Comparison of ENCODE assay signal across 10 mouse cellular contexts in genomic region chr7:131960551-131960950, GRCm38 (mm10). TPM values are rescaled to one million over a fixed set of nuclear protein-coding genes. Genes with fewer than 3 reads are reported as not detected.
DNase-seq lines count a peak whose midpoint lies in the region; ATAC-seq and TF ChIP-seq lines count a peak whose summit lies in the region.
"Had no signal": no experiment of that assay in that cellular context is flagged by ENCODE, and none has a peak within 500 bp of the region (broad histone marks: within the 10 kb centered on the region; RNA-seq: fewer than 3 reads in every experiment).

No protein-coding gene starts in this region.

- no peak for TF ChIP-seq CTCF in MEL (IDR thresholded peaks at IDR 0.05 in 2 of 3, conservative IDR thresholded peaks at IDR 0.05 in 1 of 3; ENCODE audit: control insufficient read depth in 1 of 3, insufficient read depth in 1 of 3, low read depth in 2 of 3, low read length in 3 of 3, poor library complexity in 1 of 3, severe bottlenecking in 1 of 3)
- TF ChIP-seq CTCF in cerebellum, adult 2 months (IDR thresholded peaks at IDR 0.05; ENCODE audit: borderline replicate concordance, insufficient read depth, low read depth, low read length), result no peak

- no peaks in the 10 kb centered on the region for H3K9me3 ChIP-seq in kidney, embryonic 14.5 days (ENCODE audit: control insufficient read depth, low read length)
- H3K9me3 ChIP-seq in MEL (replicated peaks; ENCODE audit: insufficient read depth, low read length), result no peaks in the 10 kb centered on the region
- H3K9me3 ChIP-seq in liver, embryonic 11.5 days (ENCODE audit: control insufficient read depth, low read length), result no peaks in the 10 kb centered on the region
- H3K9me3 ChIP-seq in hindbrain, embryonic 12.5 days (replicated peaks), result no peaks in the 10 kb centered on the region
- H3K9me3 ChIP-seq: neural tube, embryonic 13.5 days had no signal

- WGBS in kidney, embryonic 14.5 days, result 20% methylated on average over 6 of the region's 6 CpGs
- 24% methylated on average over 6 of the region's 6 CpGs for WGBS in liver, embryonic 11.5 days
- WGBS in cerebellum, adult 2 months, result 39% methylated on average over 6 of the region's 6 CpGs
- WGBS in hindbrain, embryonic 12.5 days, result 32% methylated on average over 6 of the region's 6 CpGs

- no peaks in the 10 kb centered on the region for H3K79me2 ChIP-seq in MEL (ENCODE audit: control insufficient read depth, insufficient read depth, low read length, poor library complexity)

- TF ChIP-seq RAD21 in MEL (IDR thresholded peaks at IDR 0.05; ENCODE audit: low read depth, low read length), result no peak

- H3K4me2 ChIP-seq in kidney, embryonic 14.5 days (replicated peaks; ENCODE audit: low read depth, low read length), result no peak overlapping the region
- H3K4me2 ChIP-seq in liver, embryonic 11.5 days, result no peak overlapping the region
- no peak overlapping the region for H3K4me2 ChIP-seq in hindbrain, embryonic 12.5 days (replicated peaks)
- H3K4me2 ChIP-seq: neural tube, embryonic 13.5 days had no signal

- peaks cover 3% of the 10 kb centered on the region for H3K27me3 ChIP-seq in kidney, embryonic 14.5 days (ENCODE audit: control insufficient read depth, insufficient read depth, low read length)
- H3K27me3 ChIP-seq in MEL (ENCODE audit: control insufficient read depth in 1 of 2, insufficient read depth in 2 of 2, low read length in 2 of 2), result no peaks in the 10 kb centered on the region
- H3K27me3 ChIP-seq in liver, embryonic 11.5 days (replicated peaks; ENCODE audit: control insufficient read depth, insufficient read depth, low read length), result peaks cover 6% of the 10 kb centered on the region
- no peaks in the 10 kb centered on the region for H3K27me3 ChIP-seq in cerebellum, adult 2 months (ENCODE audit: control insufficient read depth, insufficient read depth, low read length)
- peaks cover 7% of the 10 kb centered on the region for H3K27me3 ChIP-seq in hindbrain, embryonic 12.5 days

- no peak overlapping the region for H3K9ac ChIP-seq in kidney, embryonic 14.5 days (ENCODE audit: low read depth, low read length)
- H3K9ac ChIP-seq in MEL (ENCODE audit: control insufficient read depth, low read depth, low read length, poor library complexity, severe bottlenecking), result no peak overlapping the region
- no peak overlapping the region for H3K9ac ChIP-seq in liver, embryonic 11.5 days (ENCODE audit: low read depth, low read length)
- H3K9ac ChIP-seq in hindbrain, embryonic 12.5 days, result no peak overlapping the region
- H3K9ac ChIP-seq: neural tube, embryonic 13.5 days had no signal

- H3K4me3 ChIP-seq in kidney, embryonic 14.5 days (ENCODE audit: low read length), result no peak overlapping the region
- H3K4me3 ChIP-seq in MEL (ENCODE audit: control insufficient read depth in 1 of 2, insufficient read depth in 1 of 2, low read depth in 2 of 2, low read length in 2 of 2), result no peak overlapping the region
- no peak overlapping the region for H3K4me3 ChIP-seq in liver, embryonic 11.5 days (ENCODE audit: low read depth, low read length)
- no peak overlapping the region for H3K4me3 ChIP-seq in cerebellum, adult 2 months (replicated peaks; ENCODE audit: insufficient read depth, low read depth, low read length)
- no peak overlapping the region for H3K4me3 ChIP-seq in hindbrain, embryonic 12.5 days
- H3K4me3 ChIP-seq: erythroblast, embryonic 14.5 days; neural tube, embryonic 13.5 days had no signal

- no peaks in the 10 kb centered on the region for H3K36me3 ChIP-seq in kidney, embryonic 14.5 days (ENCODE audit: control insufficient read depth, insufficient read depth, low read length)
- H3K36me3 ChIP-seq in MEL (ENCODE audit: control insufficient read depth in 1 of 2, insufficient read depth in 2 of 2, low read length in 2 of 2), result no peaks in the 10 kb centered on the region
- H3K36me3 ChIP-seq in liver, embryonic 11.5 days (ENCODE audit: control insufficient read depth, insufficient read depth, low read length), result no peaks in the 10 kb centered on the region
- H3K36me3 ChIP-seq in hindbrain, embryonic 12.5 days, result no peaks in the 10 kb centered on the region
- H3K36me3 ChIP-seq: neural tube, embryonic 13.5 days had no signal

- no peak for TF ChIP-seq POLR2A in MEL (IDR thresholded peaks at IDR 0.05; ENCODE audit: control insufficient read depth in 1 of 2, insufficient read depth in 1 of 2, low read depth in 1 of 2, low read length in 2 of 2, poor library complexity in 1 of 2)
- no peak for TF ChIP-seq POLR2A in cerebellum, adult 2 months (IDR thresholded peaks at IDR 0.05; ENCODE audit: borderline replicate concordance, insufficient read depth, low read length)

- no peak for ATAC-seq in kidney, embryonic 14.5 days (ENCODE audit: low FRiP score, low TSS enrichment)
- no peak for ATAC-seq in liver, embryonic 11.5 days (replicated peaks; ENCODE audit: low FRiP score)
- no peak for ATAC-seq in hindbrain, embryonic 12.5 days (ENCODE audit: low FRiP score)

- TF ChIP-seq EP300 in MEL (IDR thresholded peaks at IDR 0.05; ENCODE audit: low read depth in 1 of 2, low read length in 2 of 2), result no peak

- H3K27ac ChIP-seq in kidney, embryonic 14.5 days (ENCODE audit: low read depth, low read length), result no peak overlapping the region
- H3K27ac ChIP-seq in MEL (ENCODE audit: control insufficient read depth, low read depth, low read length), result no peak overlapping the region
- no peak overlapping the region for H3K27ac ChIP-seq in liver, embryonic 11.5 days (ENCODE audit: low read depth, low read length)
- no peak overlapping the region for H3K27ac ChIP-seq in cerebellum, adult 2 months (ENCODE audit: insufficient read depth, low read length)
- H3K27ac ChIP-seq in hindbrain, embryonic 12.5 days, result no peak overlapping the region
- H3K27ac ChIP-seq: neural tube, embryonic 13.5 days had no signal

- H3K4me1 ChIP-seq in kidney, embryonic 14.5 days (ENCODE audit: control insufficient read depth, insufficient read depth, low read length), result no peaks in the 10 kb centered on the region
- H3K4me1 ChIP-seq in MEL (ENCODE audit: control insufficient read depth in 1 of 2, insufficient read depth in 2 of 2, low read length in 2 of 2), result no peaks in the 10 kb centered on the region
- no peaks in the 10 kb centered on the region for H3K4me1 ChIP-seq in liver, embryonic 11.5 days (replicated peaks; ENCODE audit: control insufficient read depth, insufficient read depth, low read length)
- no peaks in the 10 kb centered on the region for H3K4me1 ChIP-seq in cerebellum, adult 2 months (ENCODE audit: control insufficient read depth, insufficient read depth, low read length)
- no peaks in the 10 kb centered on the region for H3K4me1 ChIP-seq in hindbrain, embryonic 12.5 days

- peak; percentile 16 for DNase-seq in kidney, adult 9 months
- DNase-seq in MEL (ENCODE audit: low read depth, low spot score), result peak; percentile 19
- DNase-seq in adrenal gland, postnatal 25 days, result peak; percentile 62
- DNase-seq in liver, embryonic 11.5 days (ENCODE audit: low spot score), result peak; percentile 39
- DNase-seq in frontal cortex, adult 2 months (ENCODE audit: extremely low spot score in 1 of 2, low spot score in 1 of 2), result no peak
- DNase-seq in cerebellum, adult 2 months, result no peak

TF ChIP-seq in MEL, 35 proteins besides CTCF, POLR2A, EP300 and RAD21:
- no peak for TF ChIP-seq SMC3 (IDR thresholded peaks at IDR 0.05; ENCODE audit: low read depth, low read length)
- TF ChIP-seq TCF12 (IDR thresholded peaks at IDR 0.05; ENCODE audit: low read depth, low read length), result no peak

RNA-seq across cellular contexts. Expression of gene Gpr26, which starts 5.7 kb away (rescaled TPM):
- polyA plus RNA-seq in kidney, embryonic 14.5 days (2014; fragmentation: Nextera tagmentation; extraction: Ambion mirVana), result not detected in 2 replicates
- not detected in 2 replicates for total RNA-seq in MEL (2012; rRNA removed)
- not detected for polyA plus RNA-seq in MEL (2012; ENCODE audit: insufficient read depth in 1 of 2, insufficient read length in 2 of 2, low read depth in 1 of 2, low replicate concordance in 2 of 2, missing spikeins in 1 of 2)
- total RNA-seq in adrenal gland, postnatal 25 days (2021), result not detected in 2 replicates
- polyA plus RNA-seq in liver, embryonic 11.5 days (2014; fragmentation: Nextera tagmentation; extraction: Ambion mirVana), result not detected in 2 replicates
- polyA plus RNA-seq in frontal cortex, adult 2 months (2012; rRNA removed), result 38.9 and 49.3 TPM in 2 replicates
- polyA plus RNA-seq in cerebellum, adult 2 months (2012; rRNA removed), result 5.6 and 5.8 TPM in 2 replicates
- polyA plus RNA-seq in hindbrain, embryonic 12.5 days (2016; fragmentation: Nextera tagmentation; extraction: Ambion mirVana), result 0.46 and 0.50 TPM in 2 replicates
- polyA plus RNA-seq: erythroblast, embryonic 14.5 days had no signal

Comparison
In these comparisons a context has a peak if more than half of its experiments do, and no peak if none do; other contexts are left out.
1. DNase-seq: peak in kidney, adult 9 months (single experiment), MEL (single experiment), adrenal gland, postnatal 25 days (single experiment) and liver, embryonic 11.5 days (single experiment); none in frontal cortex, adult 2 months (0 of 2) and cerebellum, adult 2 months (0 of 2).